Mouse (Mus musculus) gastrocnemius, postnatal 4 days (tissue): ENCODE data around the gene Scyl3. TPM values are rescaled to one million over a fixed set of nuclear protein-coding genes. Genes with fewer than 3 reads are reported as not detected.

Experiments
- DNase-seq, 2 experiments: peaks; one replicate each; pipeline ENCODE4 v3.0.0; 2021 to 2022; ENCODE audit warnings: low spot score in 2 of 2, mixed read lengths in 2 of 2
- long read RNA-seq, 2 experiments: library from polyadenylated mRNA; stranded (forward); transcript quantifications; one replicate each; pipeline ENCODE4 v2.0.0; 2021
- total RNA-seq, 2 experiments: library from RNA; stranded (reverse); gene quantifications; 2 replicates each; pipeline ENCODE4 v1.2.3; 2021

The Scyl3 gene
- total RNA-seq: 10 to 100 TPM in 1 of 2 experiments, 1 to 10 TPM in 1; 7.7 to 11.3 TPM
- long read RNA-seq, experiment 1, full-length matches to known transcripts: 6 of 15 reads
- long read RNA-seq, experiment 1, partial matches to known transcripts: 0 of 15 reads
- long read RNA-seq, experiment 1, other reads (novel, unspliced or antisense): 9 of 15 reads
- long read RNA-seq, experiment 2, full-length matches to known transcripts: 9 of 13 reads
- long read RNA-seq, experiment 2, partial matches to known transcripts: 0 of 13 reads
- long read RNA-seq, experiment 2, other reads (novel, unspliced or antisense): 4 of 13 reads

GRCm38 (mm10) chr1:163928846-163929245 is at the start of gene Scyl3:
Gene Scyl3 (plus strand): TSS chr1:163929100.
- DNase-seq: no peak

DNA sequence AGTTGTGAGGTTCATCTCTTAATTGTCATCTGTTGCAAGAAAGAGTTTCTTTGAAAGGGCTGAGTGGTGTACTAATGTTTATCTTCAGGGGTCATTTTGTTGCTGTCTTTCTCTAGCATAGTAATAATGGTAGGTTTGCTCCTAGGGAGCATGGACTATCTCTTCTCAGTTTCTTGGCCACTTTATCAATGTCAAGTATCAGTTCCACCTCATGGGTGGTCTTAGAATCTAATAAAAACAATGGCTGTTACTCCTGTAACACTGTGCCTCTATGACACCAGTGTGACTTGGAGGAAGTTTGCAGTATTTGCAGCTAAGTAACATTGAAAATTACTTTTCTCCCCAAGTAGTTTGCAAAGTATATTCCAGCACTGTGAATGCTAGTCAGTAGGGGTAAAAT is 39.3 kb upstream of the Scyl3 start:
- no peak for DNase-seq

DNA sequence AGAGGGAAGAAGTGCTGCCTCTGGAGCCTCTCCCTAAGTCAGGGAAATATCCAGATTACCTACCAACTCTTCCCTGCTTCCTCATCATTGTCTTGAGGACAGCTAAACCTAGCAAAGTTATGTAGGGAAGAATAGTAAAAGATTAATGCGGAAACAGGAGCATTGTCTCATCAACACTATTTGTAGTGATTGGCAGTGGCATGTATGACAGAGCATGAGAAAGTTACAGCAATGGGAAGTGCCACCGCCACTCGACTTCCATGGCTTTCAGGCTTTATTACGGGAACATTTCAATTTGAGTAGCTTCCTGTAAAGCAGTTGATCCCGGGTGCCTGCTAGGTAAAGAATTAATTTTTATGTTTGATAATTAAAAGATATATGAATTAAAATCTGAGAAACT is 35.6 kb upstream of the Scyl3 start:
- DNase-seq: no peak

- peak in 1 of 2 experiments; percentile 9 for DNase-seq
Observed at GRCm38 (mm10) chr1:163893774-163894527, 34.9 kb upstream of the Scyl3 start.

DNA sequence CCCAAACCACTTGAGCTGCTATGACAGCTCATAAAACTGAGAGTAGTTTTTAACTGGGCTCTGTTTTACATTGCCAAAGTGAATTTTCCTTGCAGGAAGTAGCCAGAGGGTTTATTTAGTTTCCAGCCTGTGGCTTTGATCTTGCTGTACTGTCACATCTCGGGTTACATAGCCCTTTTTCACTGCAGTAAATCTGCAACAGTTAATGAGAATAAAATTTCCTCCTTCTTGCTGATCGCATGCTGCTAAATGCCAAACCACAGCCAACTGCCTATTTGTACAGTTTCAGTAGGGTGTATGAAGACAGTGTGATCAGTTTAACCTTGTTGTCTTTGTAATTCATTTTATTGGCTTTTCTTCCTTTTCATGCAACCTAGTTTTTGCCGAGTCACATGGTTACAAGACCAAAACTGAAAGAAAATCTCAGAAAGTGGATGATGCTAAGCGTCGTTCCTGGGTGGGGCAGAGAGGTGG is 30.6 kb upstream of the Scyl3 start:
- DNase-seq: no peak

- no peak for DNase-seq
Observed at GRCm38 (mm10) chr1:163899575-163899974, 29.3 kb upstream of the Scyl3 start.

DNA sequence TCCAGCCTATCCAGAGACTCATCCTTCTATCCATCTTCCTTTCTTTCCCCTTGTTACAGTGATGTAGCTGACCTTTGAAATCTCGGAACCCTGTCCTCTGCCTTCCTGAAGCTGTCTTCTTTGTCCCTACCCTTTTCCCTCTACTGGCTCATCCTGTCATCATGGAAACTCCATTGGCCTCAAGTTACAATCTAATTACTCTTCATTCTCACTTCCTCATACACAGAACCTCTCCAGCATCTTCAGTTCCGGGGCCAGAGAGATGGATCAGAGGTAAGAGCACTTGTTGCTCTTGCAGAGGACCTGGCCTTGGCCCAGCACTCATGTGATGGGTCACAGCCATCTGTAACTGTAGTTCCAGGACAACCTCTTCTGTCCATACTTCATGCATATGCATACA is 28.7 kb upstream of the Scyl3 start:
- no peak for DNase-seq

GRCm38 (mm10) chr1:163903411-163903810 is 25.5 kb upstream of the Scyl3 start:
- DNase-seq: no peak

DNA sequence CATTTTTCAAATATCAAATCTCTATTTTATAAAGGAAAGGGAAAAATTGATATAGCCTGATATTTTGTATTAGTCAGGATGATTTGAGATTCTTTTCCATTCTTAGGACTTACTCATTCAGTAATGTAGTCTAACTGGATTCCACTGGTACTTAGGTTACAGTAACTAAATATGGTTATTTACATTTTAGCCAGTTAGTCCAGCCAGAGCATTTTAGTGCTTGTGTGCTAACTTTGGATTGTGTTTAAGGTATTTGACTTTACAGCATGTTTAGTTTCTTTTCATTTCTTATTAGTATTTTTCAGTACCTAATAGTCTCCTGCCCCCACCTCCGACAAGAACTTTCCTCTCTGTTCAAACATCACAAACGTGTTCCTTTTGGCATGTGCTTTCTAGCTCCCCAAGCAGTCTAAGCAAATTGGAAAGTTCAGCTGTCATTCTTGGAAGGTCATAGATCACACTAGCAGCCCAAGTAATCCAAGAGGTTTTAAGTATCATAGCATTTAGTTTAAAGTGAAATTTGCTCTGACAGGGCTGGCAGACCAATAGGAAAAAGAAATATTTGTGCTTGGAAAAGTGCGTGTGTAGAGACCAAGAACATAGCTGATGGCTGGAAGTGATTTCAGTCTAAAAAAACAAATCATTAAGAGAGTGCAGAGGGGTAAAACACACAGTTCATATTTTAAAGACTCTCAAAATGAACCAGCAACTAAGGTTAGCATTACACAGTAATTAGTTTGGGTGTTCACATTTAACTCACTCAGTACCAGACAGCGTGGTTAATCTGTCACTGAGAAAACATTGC is 21.7 kb upstream of the Scyl3 start:
- no peak for DNase-seq

DNA sequence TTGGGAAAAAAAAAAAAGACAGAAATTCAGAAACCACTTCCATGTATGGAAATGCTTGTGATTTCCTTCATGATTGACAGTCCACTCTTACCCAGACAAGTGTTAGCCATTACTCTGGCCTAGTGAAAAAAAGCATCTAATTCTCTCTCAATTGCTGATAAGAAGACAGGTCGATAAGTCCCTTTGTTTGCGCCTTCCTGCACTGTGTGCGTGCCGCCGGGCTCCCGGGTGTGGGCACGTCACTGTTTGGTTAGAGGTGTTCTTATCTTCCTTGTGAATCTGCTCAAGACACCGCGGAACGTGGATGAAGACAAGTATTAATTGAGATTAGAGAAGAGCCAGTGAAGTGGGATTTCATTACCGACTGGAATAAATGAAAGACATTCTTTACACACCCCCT is 20.5 kb upstream of the Scyl3 start:
- no peak for DNase-seq

DNA sequence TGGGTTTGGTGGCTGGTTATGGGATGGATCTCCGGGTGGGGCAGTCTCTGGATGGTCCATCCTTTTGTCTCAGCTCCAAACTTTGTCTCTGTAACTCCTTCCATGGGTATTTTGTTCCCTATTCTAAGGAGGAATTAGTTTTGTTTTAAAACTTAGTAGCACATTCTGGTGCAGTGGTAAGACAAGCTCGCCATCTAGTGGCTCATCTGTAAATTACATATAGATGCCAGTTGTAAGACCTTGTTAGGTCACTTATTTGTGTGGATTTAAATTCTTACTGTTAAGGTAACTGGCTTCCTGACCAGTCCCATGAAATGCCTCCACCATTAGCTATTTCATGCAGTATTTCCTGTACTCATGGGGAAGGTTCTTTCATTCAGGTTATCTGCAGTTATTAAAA is 18.6 kb upstream of the Scyl3 start:
- DNase-seq: no peak

DNA sequence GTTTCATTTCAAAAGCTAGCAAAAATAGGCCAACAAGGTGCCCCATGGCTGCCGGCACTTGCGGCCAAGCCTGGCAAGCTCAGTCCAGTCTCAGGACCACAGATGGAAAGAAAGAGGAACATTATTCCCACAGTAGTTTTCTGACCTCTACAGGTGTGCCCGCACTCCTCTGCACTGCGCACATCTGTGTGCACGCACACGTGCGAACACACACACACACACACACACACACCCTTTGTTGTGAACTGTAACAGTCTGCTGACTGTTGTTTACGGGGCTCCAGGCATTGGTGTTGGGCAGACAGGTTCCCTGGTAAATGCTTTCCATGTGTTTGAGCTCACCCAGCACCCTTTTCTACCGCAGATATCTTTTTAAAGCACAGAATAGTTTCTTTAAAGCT is 18.1 kb upstream of the Scyl3 start:
- DNase-seq: no peak

GRCm38 (mm10) chr1:163911981-163912380 is 16.9 kb upstream of the Scyl3 start:
- no peak for DNase-seq

DNA sequence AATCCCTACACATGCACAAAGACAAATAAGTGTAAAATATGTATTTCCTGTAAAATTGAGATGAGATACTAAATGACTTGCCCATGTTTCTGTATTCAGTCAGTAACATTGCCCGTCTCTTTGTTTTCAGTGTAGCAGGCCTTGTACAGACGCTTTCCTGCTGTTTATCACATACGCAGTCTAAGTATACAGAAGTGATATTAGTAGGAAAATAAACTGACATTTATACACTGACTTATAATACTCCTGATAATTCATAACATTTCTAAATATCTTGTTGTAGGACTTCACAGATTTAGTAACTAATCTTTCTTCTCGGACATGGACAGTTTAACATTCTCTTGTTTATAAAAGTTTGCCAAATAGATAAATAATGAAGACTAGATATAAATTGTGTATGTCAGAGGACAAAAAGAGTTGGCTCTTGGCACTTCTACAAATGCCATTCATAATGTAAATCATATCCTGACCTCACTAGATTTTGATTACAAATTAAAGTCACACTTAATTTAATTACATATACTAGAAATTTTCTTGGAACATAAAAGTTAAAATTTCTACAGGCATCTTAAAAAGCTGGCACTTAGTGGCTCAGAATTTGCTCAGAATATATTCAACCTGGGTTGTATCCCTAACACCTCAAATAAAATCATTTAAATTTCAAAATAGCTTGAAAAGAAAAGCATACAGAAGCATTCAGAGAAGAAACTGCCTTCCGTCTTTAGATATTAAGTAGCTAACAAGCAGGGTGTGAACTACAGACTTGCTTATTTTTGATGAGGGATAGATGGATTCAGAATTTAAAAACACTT is 11.3 kb upstream of the Scyl3 start:
- DNase-seq: no peak

GRCm38 (mm10) chr1:163924093-163924492 is 4.8 kb upstream of the Scyl3 start:
- no peak for DNase-seq

DNA sequence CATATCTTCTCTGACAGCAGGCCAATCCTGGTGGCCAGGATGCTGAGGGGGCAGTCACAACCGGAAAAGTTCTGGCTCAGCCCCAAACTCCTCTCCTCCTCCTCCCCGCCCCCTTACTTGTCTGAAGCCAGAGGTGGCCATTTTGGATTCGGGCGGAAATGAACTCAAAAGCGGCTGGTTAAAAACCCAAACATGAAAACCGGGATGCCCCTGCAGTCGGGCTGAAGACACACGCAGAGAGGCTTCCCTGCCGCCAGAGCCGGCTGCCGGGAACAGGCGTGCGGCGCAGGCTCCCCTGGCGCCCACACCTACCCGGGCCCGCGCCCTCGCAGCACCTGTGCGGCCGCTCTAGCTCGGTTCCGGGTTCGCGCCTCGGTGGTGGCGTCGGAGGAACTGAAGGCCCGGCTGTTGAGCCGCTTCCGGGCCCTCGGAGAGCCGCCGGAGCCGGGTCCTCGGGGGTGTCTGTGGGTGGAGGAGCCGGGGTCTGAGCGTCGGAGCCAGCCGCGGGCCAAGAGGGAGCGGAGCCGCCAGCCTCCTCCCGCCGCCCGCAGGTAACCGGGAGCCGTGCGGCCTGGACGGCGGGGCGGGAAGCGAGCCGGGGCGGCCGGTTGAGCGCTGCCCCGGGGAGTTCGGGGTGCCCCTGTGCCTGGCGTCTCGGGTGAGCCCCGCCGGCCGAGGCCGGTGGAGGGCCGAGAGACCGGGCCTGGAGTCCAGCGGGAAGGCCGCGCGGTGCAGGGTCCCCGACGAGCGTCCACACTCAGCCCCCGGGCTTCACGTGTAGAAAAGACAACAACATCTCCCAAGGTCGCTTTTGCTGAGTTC is 947 bp downstream of the Scyl3 start:
- peak; percentile 69 to 89 for DNase-seq

DNA sequence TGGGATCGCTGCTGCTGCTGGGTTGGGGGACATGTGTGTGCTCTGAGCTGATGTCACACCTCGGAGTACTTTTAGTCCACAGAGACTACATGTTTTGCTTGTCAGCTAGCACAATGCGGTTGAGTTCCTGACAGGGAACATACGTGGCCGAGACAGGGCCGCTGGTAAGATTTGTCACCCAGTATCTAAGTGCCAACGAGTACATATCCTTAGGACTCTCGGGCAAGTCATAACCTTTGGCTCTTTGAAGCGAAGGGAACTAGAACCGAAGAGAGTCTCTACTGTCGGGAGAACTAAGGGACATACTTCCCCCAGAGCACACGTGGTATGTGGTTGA is 1.5 kb downstream of the Scyl3 start:
- DNase-seq: no peak

DNA sequence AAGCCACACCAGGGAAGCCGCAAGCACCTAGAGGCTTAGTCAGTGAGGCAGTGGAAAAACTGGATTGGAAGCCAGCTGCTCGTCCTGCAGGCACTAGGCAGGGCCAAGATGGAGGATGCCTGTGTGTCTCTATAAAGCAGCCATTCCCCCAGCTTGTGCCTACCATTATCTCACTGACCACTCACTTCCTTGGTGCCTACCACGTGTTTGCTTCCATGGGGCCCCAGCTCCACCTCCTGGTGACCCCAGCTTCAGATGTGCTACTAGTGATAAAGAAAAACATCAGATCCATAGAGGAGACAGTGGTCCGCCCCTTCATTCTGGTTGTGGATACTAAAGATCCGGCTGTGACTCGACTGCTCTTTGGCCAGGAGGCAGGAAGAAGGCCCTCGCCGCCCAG is 2.9 kb downstream of the Scyl3 start:
- DNase-seq: no peak

DNA sequence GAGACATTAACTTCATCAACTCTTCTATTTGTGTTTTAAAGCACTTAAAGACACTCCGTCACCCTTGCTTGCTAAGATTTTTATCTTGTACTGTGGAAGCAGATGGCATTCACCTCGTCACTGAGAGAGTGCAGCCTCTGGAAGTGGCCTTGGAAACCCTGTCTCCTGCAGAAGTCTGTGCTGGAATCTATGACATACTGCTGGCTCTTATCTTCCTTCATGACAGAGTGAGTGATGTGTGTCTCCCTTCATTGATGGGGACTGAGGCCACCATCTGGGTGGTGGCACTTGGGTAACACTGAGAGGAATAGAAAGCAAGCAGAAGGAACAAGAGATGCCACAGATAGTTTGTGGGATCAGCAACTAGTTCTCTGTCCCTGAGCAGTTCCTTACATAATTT is 5.7 kb downstream of the Scyl3 start:
- DNase-seq: no peak

DNA sequence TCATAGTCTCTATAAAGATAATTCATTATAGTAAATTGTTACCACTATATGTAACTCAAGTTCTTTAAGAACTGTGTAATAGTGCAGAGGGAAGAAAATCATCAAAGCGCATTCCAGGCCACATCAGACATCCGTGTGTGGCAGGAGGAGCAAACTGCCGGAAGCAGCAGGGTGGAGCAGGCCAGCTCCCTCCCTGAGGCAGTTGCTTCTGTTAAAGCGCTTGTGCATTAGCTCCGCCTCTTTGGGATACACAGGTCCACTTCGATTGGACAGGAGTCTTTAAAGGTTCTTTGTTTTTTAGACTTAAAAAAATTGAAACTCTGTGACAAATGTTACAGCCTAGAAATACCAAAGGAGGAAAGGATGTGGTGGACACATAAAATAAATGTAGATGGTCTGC is 13.2 kb downstream of the Scyl3 start:
- no peak for DNase-seq
